Mouse (Mus musculus) kidney, postnatal 0 days (tissue): ENCODE results near the gene Grip1. TPM values are rescaled to one million over a fixed set of nuclear protein-coding genes. Genes with fewer than 3 reads are reported as not detected.

ENCODE experiments used
- ATAC-seq: fragments of 200-750 bp; cut with Nextera tagmentation; replicated peaks from 2 replicates; pipeline ENCODE4 v1.8.0; 2017; ENCODE audit warnings: low read depth, moderate number of reproducible peaks, moderate TSS enrichment, moderate library complexity; ENCODE audit not compliant: low FRiP score
- DNase-seq: peaks from one replicate; pipeline ENCODE4 v3.0.0-alpha.2; 2016; ENCODE audit warnings: low spot score
- H3K27ac ChIP-seq: fragments of 300-500 bp; sonication (generic); 2 replicates; pipeline ENCODE4 v1.5.1; 2014; ENCODE audit warnings: mild to moderate bottlenecking
- H3K27me3 ChIP-seq: fragments of 300-500 bp; sonication (generic); 2 replicates; pipeline ENCODE4 v1.6.1; 2014; ENCODE audit warnings: low read length, mixed read lengths; ENCODE audit not compliant: insufficient read depth
- H3K36me3 ChIP-seq: fragments of 300-500 bp; sonication (generic); 2 replicates; pipeline ENCODE4 v1.6.1; 2014; ENCODE audit warnings: low read length, mixed read lengths; ENCODE audit not compliant: insufficient read depth
- H3K4me1 ChIP-seq: fragments of 300-500 bp; sonication (generic); replicated peaks from 2 replicates; pipeline ENCODE4 v1.6.1; 2014; ENCODE audit warnings: antibody characterized with exemption, low read length, mixed read lengths; ENCODE audit not compliant: insufficient read depth
- H3K4me2 ChIP-seq: fragments of 300-500 bp; sonication (generic); 2 replicates; pipeline ENCODE4 v1.6.1; 2014; ENCODE audit warnings: mild to moderate bottlenecking, low read length, moderate library complexity, mixed read lengths
- H3K4me3 ChIP-seq: fragments of 300-500 bp; sonication (generic); replicated peaks from 2 replicates; pipeline ENCODE4 v1.5.1; 2014; ENCODE audit warnings: low read depth, low read length
- H3K9ac ChIP-seq: fragments of 300-500 bp; sonication (generic); 2 replicates; pipeline ENCODE4 v1.6.1; 2014; ENCODE audit warnings: low read depth, low read length
- H3K9me3 ChIP-seq: fragments of 300-500 bp; sonication (generic); replicated peaks from 2 replicates; pipeline ENCODE4 v1.6.1; 2016; ENCODE audit warnings: low read length, inconsistent platforms, mixed read lengths
- CTCF ChIP-seq: IDR thresholded peaks from 2 replicates; pipeline ENCODE4 v1.5.1; 2016; ENCODE audit warnings: antibody characterized with exemption, low read depth, mild to moderate bottlenecking, moderate library complexity
- WGBS: fragments of 180-500 bp; shearing (Covaris S2); extraction: QIAGEN DNeasy Blood & Tissue Kit; methylation state at CpG from one replicate; pipeline ENCODE4 v1.1.7; 2014; 5-methylcytosine and 5-hydroxymethylcytosine counted together
- polyA plus RNA-seq: library from polyadenylated mRNA; unstranded; fragments of >200 nt; fragmentation: Nextera tagmentation; extraction: Ambion mirVana; gene quantifications from 2 replicates; pipeline ENCODE4 v1.2.1, GENCODE M21; 2015

The Grip1 gene
- polyA plus RNA-seq, 1 experiment from 2014 or later: 3.1 TPM

- H3K27me3 ChIP-seq: no peaks in the 10 kb centered on the region
- no peaks in the 10 kb centered on the region for H3K36me3 ChIP-seq
- no peak overlapping the region for H3K27ac ChIP-seq
- H3K4me2 ChIP-seq: no peak overlapping the region
- DNase-seq (peak; percentile 90), ATAC-seq (peak; percentile 74; the same call in 1 of the 2 replicates)
- TF ChIP-seq CTCF: peak; percentile 94
- WGBS: 56% methylated on average over 13 of the region's 13 CpGs
- H3K4me1 ChIP-seq: no peaks in the 10 kb centered on the region
- H3K9me3 ChIP-seq: no peaks in the 10 kb centered on the region
- H3K9ac ChIP-seq: no peak overlapping the region
- H3K4me3 ChIP-seq: no peak overlapping the region
Observed at GRCm38 (mm10) chr10:119803633-119804422, 350.2 kb downstream of the Grip1 start.

- Histone ChIP-seq H3K27ac (no peak overlapping the region), H3K9ac (no peak overlapping the region), H3K9me3 (no peaks in the 10 kb centered on the region), H3K4me3 (no peak overlapping the region), H3K27me3 (no peaks in the 10 kb centered on the region), H3K4me1 (no peaks in the 10 kb centered on the region), H3K4me2 (no peak overlapping the region), H3K36me3 (no peaks in the 10 kb centered on the region)
- DNase-seq (no peak), ATAC-seq (no peak)
- TF ChIP-seq CTCF: no peak
- 66% methylated on average over 9 of the region's 9 CpGs for WGBS
Observed at GRCm38 (mm10) chr10:119804423-119804814, 350.8 kb downstream of the Grip1 start.

- 79% methylated on average over 7 of the region's 7 CpGs for WGBS
- no peak for TF ChIP-seq CTCF
- DNase-seq (no peak), ATAC-seq (no peak)
- Histone ChIP-seq H3K36me3 (no peaks in the 10 kb centered on the region), H3K4me1 (no peaks in the 10 kb centered on the region), H3K4me2 (no peak overlapping the region), H3K9ac (no peak overlapping the region), H3K4me3 (no peak overlapping the region), H3K27me3 (no peaks in the 10 kb centered on the region), H3K27ac (no peak overlapping the region), H3K9me3 (no peaks in the 10 kb centered on the region)
Observed at GRCm38 (mm10) chr10:119805082-119805481, 351.5 kb downstream of the Grip1 start.

- no peaks in the 10 kb centered on the region for H3K9me3 ChIP-seq
- no peak for TF ChIP-seq CTCF
- no peak overlapping the region for H3K4me3 ChIP-seq
Observed at GRCm38 (mm10) chr10:119806151-119806550, 352.5 kb downstream of the Grip1 start.

GRCm38 (mm10) chr10:119808384-119808783 is 354.8 kb downstream of the Grip1 start:
- WGBS: 92% methylated on average over 5 of the region's 5 CpGs
- ATAC-seq: no peak
- no peaks in the 10 kb centered on the region for H3K27me3 ChIP-seq

More at GRCm38 (mm10) chr10:119806151-119806550, 352.5 kb downstream of the Grip1 start:
- DNase-seq (no peak), ATAC-seq (no peak)
- Histone ChIP-seq H3K27me3 (no peaks in the 10 kb centered on the region), H3K4me1 (no peaks in the 10 kb centered on the region), H3K4me2 (no peak overlapping the region), H3K9ac (no peak overlapping the region), H3K27ac (no peak overlapping the region), H3K36me3 (no peaks in the 10 kb centered on the region)
- WGBS: 26% methylated on average over 8 of the region's 8 CpGs

GRCm38 (mm10) chr10:119814087-119814486 is 360.5 kb downstream of the Grip1 start:
- no peak for ATAC-seq

More at GRCm38 (mm10) chr10:119808384-119808783, 354.8 kb downstream of the Grip1 start:
- no peak overlapping the region for H3K9ac ChIP-seq
- no peaks in the 10 kb centered on the region for H3K9me3 ChIP-seq
- no peaks in the 10 kb centered on the region for H3K36me3 ChIP-seq
- no peak for DNase-seq
- no peak for TF ChIP-seq CTCF
- no peak overlapping the region for H3K4me2 ChIP-seq
- H3K27ac ChIP-seq: no peak overlapping the region
- no peaks in the 10 kb centered on the region for H3K4me1 ChIP-seq
- no peak overlapping the region for H3K4me3 ChIP-seq

More at GRCm38 (mm10) chr10:119814087-119814486, 360.5 kb downstream of the Grip1 start:
- H3K9ac ChIP-seq: no peak overlapping the region
- H3K4me1 ChIP-seq: no peaks in the 10 kb centered on the region
- no peak for DNase-seq
- no peaks in the 10 kb centered on the region for H3K9me3 ChIP-seq
- no peaks in the 10 kb centered on the region for H3K36me3 ChIP-seq
- H3K27me3 ChIP-seq: no peaks in the 10 kb centered on the region
- H3K27ac ChIP-seq: no peak overlapping the region
- no peak overlapping the region for H3K4me3 ChIP-seq
- H3K4me2 ChIP-seq: no peak overlapping the region
- TF ChIP-seq CTCF: no peak
- 65% methylated on average over 4 of the region's 4 CpGs for WGBS
